Mouse (Mus musculus) kidney, embryonic 16.5 days (tissue): ENCODE measurements around the gene Mipep. TPM values are rescaled to one million over a fixed set of nuclear protein-coding genes. Genes with fewer than 3 reads are reported as not detected.

Source experiments
- ATAC-seq: fragments of 200-750 bp; cut with Nextera tagmentation; 2 replicates; pipeline ENCODE4 v1.8.0; 2017; ENCODE audit warnings: moderate TSS enrichment; ENCODE audit not compliant: low FRiP score, low TSS enrichment
- H3K27ac ChIP-seq: fragments of 300-500 bp; sonication (generic); 2 replicates; pipeline ENCODE4 v1.5.1; 2014; ENCODE audit warnings: low read length
- H3K27me3 ChIP-seq: fragments of 300-500 bp; sonication (generic); 2 replicates; pipeline ENCODE4 v1.6.1; 2014; ENCODE audit warnings: low read length, control low read depth, mixed read lengths; ENCODE audit not compliant: insufficient read depth
- H3K36me3 ChIP-seq: fragments of 300-500 bp; sonication (generic); 2 replicates; pipeline ENCODE4 v1.6.1; 2014; ENCODE audit warnings: low read length, control low read depth, mixed read lengths; ENCODE audit not compliant: insufficient read depth
- H3K4me1 ChIP-seq: fragments of 300-500 bp; sonication (generic); 2 replicates; pipeline ENCODE4 v1.6.1; 2014; ENCODE audit warnings: low read length, control low read depth, mixed read lengths; ENCODE audit not compliant: insufficient read depth
- H3K4me2 ChIP-seq: fragments of 300-500 bp; sonication (generic); replicated peaks from 2 replicates; pipeline ENCODE4 v1.6.1; 2014; ENCODE audit warnings: low read depth, low read length
- H3K4me3 ChIP-seq: fragments of 300-500 bp; sonication (generic); 2 replicates; pipeline ENCODE4 v1.5.1; 2014; ENCODE audit warnings: mild to moderate bottlenecking, low read length
- H3K9ac ChIP-seq: fragments of 300-500 bp; sonication (generic); replicated peaks from 2 replicates; pipeline ENCODE4 v1.6.1; 2014; ENCODE audit warnings: low read length
- H3K9me3 ChIP-seq: fragments of 300-500 bp; sonication (generic); 2 replicates; pipeline ENCODE4 v1.6.1; 2016; ENCODE audit warnings: low read length, control low read depth
- WGBS: fragments of 180-500 bp; shearing (Covaris S2); extraction: QIAGEN DNeasy Blood & Tissue Kit; methylation state at CpG from one replicate; pipeline ENCODE4 v1.1.7; 2014; 5-methylcytosine and 5-hydroxymethylcytosine counted together
- polyA plus RNA-seq: library from polyadenylated mRNA; unstranded; fragments of >200 nt; fragmentation: Nextera tagmentation; extraction: Ambion mirVana; gene quantifications from 2 replicates; pipeline ENCODE4 v1.2.1, GENCODE M21; 2015

Gene Mipep
- polyA plus RNA-seq, 1 experiment from 2014 or later, result 24.6 TPM

DNA sequence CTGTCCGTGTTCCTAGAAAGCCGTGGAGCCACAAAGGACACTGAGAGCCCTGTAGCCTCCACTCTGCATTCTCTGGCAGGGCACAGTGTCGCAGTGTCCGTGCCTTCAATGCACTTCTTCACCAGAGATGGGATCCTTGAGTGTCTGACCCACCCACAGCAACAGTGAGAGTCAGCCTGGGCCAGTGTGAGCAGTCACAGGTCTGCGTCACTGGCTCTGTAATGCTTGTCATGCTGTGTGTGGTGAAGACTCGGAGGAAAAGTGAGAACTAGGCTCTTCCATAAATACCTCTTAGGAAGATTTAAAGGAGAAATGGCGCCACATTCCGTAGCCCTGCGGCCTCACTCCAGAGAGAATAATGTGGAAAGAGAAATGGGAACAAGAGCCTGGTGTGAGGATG is 84.0 kb downstream of the Mipep start:
- Histone ChIP-seq H3K4me2 (no peak overlapping the region), H3K9ac (no peak overlapping the region), H3K27me3 (no peaks in the 10 kb centered on the region), H3K4me1 (peaks cover 14% of the 10 kb centered on the region), H3K27ac (no peak overlapping the region), H3K36me3 (0 out of 2 replicates have a peak, but pooled peaks cover 2% of the 10 kb centered on the region), H3K4me3 (no peak overlapping the region), H3K9me3 (no peaks in the 10 kb centered on the region)
- 61% methylated on average over 9 of the region's 9 CpGs for whole genome bisulfite sequencing
- no peak for ATAC-seq

GRCm38 (mm10) chr14:60871831-60872230 is 87.5 kb downstream of the Mipep start:
- no peak overlapping the region for H3K9ac ChIP-seq
- H3K4me1 ChIP-seq, result 0 out of 2 replicates have a peak, but pooled peaks cover under 1% of the 10 kb centered on the region
- H3K4me3 ChIP-seq, result no peak overlapping the region
- H3K4me2 ChIP-seq, result no peak overlapping the region
- H3K36me3 ChIP-seq, result peaks cover 9% of the 10 kb centered on the region; the same call in 1 of the 2 replicates
- H3K27ac ChIP-seq, result no peak overlapping the region
- no peaks in the 10 kb centered on the region for H3K9me3 ChIP-seq
- no peak for ATAC-seq
- no peaks in the 10 kb centered on the region for H3K27me3 ChIP-seq
- WGBS, result 97% methylated on average over 8 of the region's 8 CpGs

- Histone ChIP-seq H3K27me3 (no peaks in the 10 kb centered on the region), H3K4me1 (no peaks in the 10 kb centered on the region), H3K9me3 (peaks cover 7% of the 10 kb centered on the region), H3K27ac (no peak overlapping the region), H3K4me3 (no peak overlapping the region), H3K9ac (no peak overlapping the region), H3K36me3 (peaks cover 9% of the 10 kb centered on the region), H3K4me2 (no peak overlapping the region)
- 88% methylated on average over 5 of the region's 5 CpGs for whole genome bisulfite sequencing
- no peak for ATAC-seq
Measured at GRCm38 (mm10) chr14:60882106-60882505, 97.7 kb downstream of the Mipep start.

- Histone ChIP-seq H3K36me3 (peaks cover 9% of the 10 kb centered on the region), H3K4me1 (no peaks in the 10 kb centered on the region), H3K27me3 (no peaks in the 10 kb centered on the region), H3K4me2 (no peak overlapping the region), H3K27ac (no peak overlapping the region), H3K9me3 (peaks cover 7% of the 10 kb centered on the region), H3K4me3 (no peak overlapping the region), H3K9ac (no peak overlapping the region)
- WGBS, result 67% methylated on average over 4 of the region's 4 CpGs
- ATAC-seq, result no peak
Measured at GRCm38 (mm10) chr14:60882681-60883080, 98.3 kb downstream of the Mipep start.

GRCm38 (mm10) chr14:60885361-60885950 is 101.1 kb downstream of the Mipep start:
- Histone ChIP-seq H3K9me3 (peaks cover 15% of the 10 kb centered on the region), H3K27me3 (no peaks in the 10 kb centered on the region), H3K9ac (no peak overlapping the region), H3K4me3 (no peak overlapping the region), H3K27ac (no peak overlapping the region), H3K36me3 (peaks cover 14% of the 10 kb centered on the region), H3K4me1 (no peaks in the 10 kb centered on the region), H3K4me2 (no peak overlapping the region)
- ATAC-seq, result no peak
- WGBS, result 16% methylated on average over 6 of the region's 6 CpGs

DNA sequence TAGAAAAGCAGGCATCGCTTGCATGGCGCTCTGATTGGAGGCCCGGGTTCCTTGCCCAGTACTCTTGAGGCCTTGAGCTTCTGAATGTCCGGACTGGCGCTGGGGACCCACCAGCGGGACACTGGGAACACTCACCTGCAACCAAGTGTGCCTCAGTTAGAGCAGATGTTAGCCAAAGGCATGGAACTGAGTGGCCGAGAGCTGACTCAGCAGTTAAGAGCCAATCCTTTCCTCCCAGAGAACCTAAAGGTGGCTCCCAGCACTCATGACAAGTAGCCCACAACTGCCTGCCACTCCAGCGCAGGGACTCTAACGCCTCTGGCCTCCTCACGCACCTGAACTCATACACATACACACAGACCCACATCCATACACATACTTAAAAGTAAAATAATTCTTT is 109.5 kb downstream of the Mipep start:
- Histone ChIP-seq H3K27me3 (no peaks in the 10 kb centered on the region), H3K4me1 (no peaks in the 10 kb centered on the region), H3K9ac (no peak overlapping the region), H3K36me3 (no peaks in the 10 kb centered on the region), H3K4me3 (no peak overlapping the region), H3K27ac (no peak overlapping the region), H3K4me2 (no peak overlapping the region), H3K9me3 (no peaks in the 10 kb centered on the region)
- ATAC-seq, result no peak
- WGBS, result 90% methylated on average over 10 of the region's 10 CpGs

DNA sequence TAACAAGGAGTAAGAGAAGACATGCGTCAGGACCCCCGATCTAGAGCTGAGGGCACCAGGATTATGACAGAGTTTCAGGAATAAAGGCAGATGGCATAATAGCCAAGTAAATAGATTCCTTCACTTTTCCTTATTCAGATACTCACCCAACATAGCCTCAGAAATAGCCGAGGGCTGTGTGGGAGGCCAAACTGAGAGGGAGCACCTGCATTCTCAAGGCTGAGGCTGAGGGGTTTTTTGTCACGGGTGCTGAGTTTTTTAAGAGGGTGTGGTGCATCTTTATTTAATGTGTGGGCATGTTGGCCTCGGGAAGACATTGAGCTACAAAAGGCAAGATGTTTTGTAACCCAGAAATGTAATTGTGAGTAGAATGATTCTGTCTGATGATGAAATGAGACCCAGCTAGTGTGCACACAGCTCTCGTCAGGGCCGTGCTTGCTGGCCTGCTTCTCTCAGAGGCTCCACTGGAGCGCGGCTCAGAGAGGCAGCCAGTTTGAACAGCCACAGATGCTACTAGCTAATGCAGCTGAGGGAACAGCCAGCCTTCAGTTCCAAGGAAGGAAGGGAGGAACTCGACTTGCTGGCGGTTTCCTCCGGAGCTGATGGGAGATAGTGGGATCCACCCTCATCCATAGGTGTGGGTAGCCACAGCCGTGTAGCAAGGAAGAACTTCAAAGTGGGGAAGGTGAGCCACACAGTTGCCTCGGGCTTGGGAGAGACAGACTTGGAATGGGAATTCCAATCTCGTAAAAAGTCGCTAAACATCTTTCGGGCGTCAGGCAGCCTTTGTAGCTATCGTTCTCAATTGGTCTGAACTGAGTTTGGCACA is 111.0 kb downstream of the Mipep start:
- Histone ChIP-seq H3K4me1 (no peaks in the 10 kb centered on the region), H3K4me3 (no peak overlapping the region), H3K4me2 (no peak overlapping the region), H3K9ac (no peak overlapping the region), H3K36me3 (no peaks in the 10 kb centered on the region), H3K9me3 (no peaks in the 10 kb centered on the region), H3K27ac (peak overlapping the region; percentile 30; the same call in 1 of the 2 replicates), H3K27me3 (no peaks in the 10 kb centered on the region)
- 54% methylated on average over 19 of the region's 19 CpGs for WGBS
- ATAC-seq, result no peak

DNA sequence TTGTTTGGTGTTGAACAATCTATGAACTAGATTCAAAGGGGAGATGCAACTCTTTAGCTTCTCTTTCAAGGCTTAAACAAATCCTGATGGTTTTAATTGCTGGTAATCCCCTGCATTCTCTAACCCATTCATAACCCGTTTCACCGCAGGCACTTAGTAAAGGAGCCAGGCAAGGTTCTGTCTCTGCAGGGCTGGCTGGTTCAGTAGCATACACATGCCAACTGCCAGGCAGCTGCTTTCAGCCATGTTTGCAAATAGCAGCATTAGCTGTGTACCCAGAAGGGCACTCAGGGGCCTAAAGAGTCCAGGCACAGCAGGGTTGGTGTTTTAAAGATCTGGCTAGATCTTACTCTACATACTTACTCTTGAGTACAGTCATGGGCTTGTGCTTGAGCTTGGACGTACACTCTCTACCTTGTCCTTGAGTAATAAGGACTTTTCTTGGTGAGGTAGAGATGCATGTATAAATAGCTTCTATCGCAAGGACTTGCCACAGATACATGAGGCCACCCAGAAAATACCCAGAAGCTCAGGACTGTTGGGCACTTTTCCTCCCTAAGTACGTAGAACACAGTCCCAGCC is 113.8 kb downstream of the Mipep start:
- WGBS, result 90% methylated on average over 5 of the region's 5 CpGs
- Histone ChIP-seq H3K4me3 (no peak overlapping the region), H3K4me1 (no peaks in the 10 kb centered on the region), H3K9ac (no peak overlapping the region), H3K27ac (no peak overlapping the region), H3K36me3 (no peaks in the 10 kb centered on the region), H3K4me2 (no peak overlapping the region), H3K9me3 (no peaks in the 10 kb centered on the region), H3K27me3 (no peaks in the 10 kb centered on the region)
- no peak for ATAC-seq

DNA sequence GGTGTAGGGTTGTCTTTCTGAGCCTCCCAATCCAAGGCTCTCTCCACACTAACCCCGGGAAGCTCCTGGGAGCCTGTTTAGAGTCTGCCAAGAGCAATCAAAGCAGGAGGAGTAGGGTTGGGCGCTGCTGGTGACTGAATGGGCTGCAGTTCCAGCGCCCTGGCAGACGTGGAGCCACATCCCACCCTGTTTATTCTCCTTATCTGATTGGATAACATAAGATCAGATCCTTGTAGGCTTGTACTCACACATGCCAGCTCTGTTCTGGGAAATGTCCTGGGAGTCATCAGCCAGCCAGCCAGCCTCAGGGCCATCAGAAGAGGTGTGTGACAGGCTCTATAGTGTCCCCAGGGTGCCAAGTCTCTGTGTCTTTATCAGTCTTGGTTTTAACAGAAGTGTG is 120.1 kb downstream of the Mipep start:
- Histone ChIP-seq H3K27ac (no peak overlapping the region), H3K9ac (no peak overlapping the region), H3K27me3 (no peaks in the 10 kb centered on the region), H3K4me2 (no peak overlapping the region), H3K36me3 (no peaks in the 10 kb centered on the region), H3K4me1 (no peaks in the 10 kb centered on the region), H3K9me3 (no peaks in the 10 kb centered on the region), H3K4me3 (no peak overlapping the region)
- 68% methylated on average over 4 of the region's 4 CpGs for WGBS
- ATAC-seq, result no peak
